Mouse (Mus musculus) neural tube, embryonic 15.5 days (tissue): Measurements from ENCODE around the gene Camk2d. TPM values are rescaled to one million over a fixed set of nuclear protein-coding genes. Genes with fewer than 3 reads are reported as not detected.

ENCODE experiments used
- ATAC-seq: fragments of 200-750 bp; cut with Nextera tagmentation; 2 replicates; pipeline ENCODE4 v1.8.0; 2017; ENCODE audit warnings: mild to moderate bottlenecking, moderate TSS enrichment, moderate library complexity; ENCODE audit not compliant: low FRiP score
- H3K27ac ChIP-seq: fragments of 300-500 bp; sonication (generic); replicated peaks from 2 replicates; pipeline ENCODE4 v1.5.1; 2015; ENCODE audit warnings: mild to moderate bottlenecking, inconsistent platforms
- H3K27me3 ChIP-seq: fragments of 300-500 bp; sonication (generic); replicated peaks from 2 replicates; pipeline ENCODE4 v1.6.1; 2015; ENCODE audit warnings: inconsistent platforms
- H3K36me3 ChIP-seq: fragments of 300-500 bp; sonication (generic); 2 replicates; pipeline ENCODE4 v1.6.1; 2015; ENCODE audit warnings: inconsistent platforms
- H3K4me1 ChIP-seq: fragments of 300-500 bp; sonication (generic); 2 replicates; pipeline ENCODE4 v1.6.1; 2015; ENCODE audit warnings: inconsistent platforms
- H3K4me2 ChIP-seq: fragments of 300-500 bp; sonication (generic); 2 replicates; pipeline ENCODE4 v1.6.1; 2015; ENCODE audit warnings: inconsistent platforms, mild to moderate bottlenecking, moderate library complexity
- H3K4me3 ChIP-seq: fragments of 300-500 bp; sonication (generic); replicated peaks from 2 replicates; pipeline ENCODE4 v1.5.1; 2015; ENCODE audit warnings: mild to moderate bottlenecking, inconsistent platforms
- H3K9ac ChIP-seq: fragments of 300-500 bp; sonication (generic); replicated peaks from 2 replicates; pipeline ENCODE4 v1.6.1; 2015; ENCODE audit warnings: mild to moderate bottlenecking, inconsistent platforms
- H3K9me3 ChIP-seq: fragments of 300-500 bp; sonication (generic); replicated peaks from 2 replicates; pipeline ENCODE4 v1.6.1; 2016; ENCODE audit warnings: inconsistent platforms
- WGBS: fragments of 180-500 bp; shearing (Covaris S2); methylation state at CpG from one replicate; pipeline ENCODE4 v1.1.7; 2015; ENCODE audit warnings: mixed read lengths; 5-methylcytosine and 5-hydroxymethylcytosine counted together
- polyA plus RNA-seq: library from polyadenylated mRNA; unstranded; fragments of >200 nt; fragmentation: Nextera tagmentation; extraction: Ambion mirVana; gene quantifications from 2 replicates; pipeline ENCODE4 v1.2.1, GENCODE M21; 2015

The Camk2d gene
- polyA plus RNA-seq, 1 experiment from 2014 or later = 134 TPM

DNA sequence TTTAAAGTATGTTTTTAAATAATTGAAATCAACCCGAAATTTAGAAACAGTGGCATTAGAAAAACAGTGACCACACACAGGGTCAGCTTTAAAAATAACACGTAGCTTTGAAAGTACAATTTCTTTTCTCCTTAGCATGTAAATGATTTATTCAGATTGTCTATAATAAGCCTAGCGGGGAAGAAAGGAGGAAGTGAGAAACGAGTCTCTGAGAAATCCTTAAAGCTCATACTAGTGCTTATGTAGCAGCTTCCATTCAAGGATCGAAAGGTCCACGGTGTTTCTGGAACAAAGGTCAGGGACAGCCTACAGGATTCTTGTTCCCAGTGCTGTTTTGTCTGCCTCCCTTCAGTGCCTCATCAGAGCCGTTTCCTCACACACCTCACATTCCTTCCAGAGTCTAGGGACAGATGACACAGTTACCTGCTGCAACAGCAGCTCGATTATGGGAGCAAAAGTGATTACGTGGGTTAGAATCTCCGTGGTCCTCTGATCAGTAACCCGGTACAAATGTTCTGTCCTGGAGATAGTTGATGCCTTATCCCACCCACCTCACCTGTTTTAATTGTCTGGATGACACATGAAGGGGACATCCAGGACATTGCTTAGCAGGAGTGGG lies 17.5 kb downstream of the Camk2d start:
- WGBS = 66% methylated on average over 11 of the region's 11 CpGs
- Histone ChIP-seq H3K9ac (no peak overlapping the region), H3K36me3 (peaks cover 7% of the 10 kb centered on the region; the same call in 1 of the 2 replicates), H3K4me2 (no peak overlapping the region), H3K27me3 (no peaks in the 10 kb centered on the region), H3K27ac (no peak overlapping the region), H3K4me1 (peaks cover 31% of the 10 kb centered on the region), H3K4me3 (no peak overlapping the region), H3K9me3 (no peaks in the 10 kb centered on the region)
- ATAC-seq = no peak

DNA sequence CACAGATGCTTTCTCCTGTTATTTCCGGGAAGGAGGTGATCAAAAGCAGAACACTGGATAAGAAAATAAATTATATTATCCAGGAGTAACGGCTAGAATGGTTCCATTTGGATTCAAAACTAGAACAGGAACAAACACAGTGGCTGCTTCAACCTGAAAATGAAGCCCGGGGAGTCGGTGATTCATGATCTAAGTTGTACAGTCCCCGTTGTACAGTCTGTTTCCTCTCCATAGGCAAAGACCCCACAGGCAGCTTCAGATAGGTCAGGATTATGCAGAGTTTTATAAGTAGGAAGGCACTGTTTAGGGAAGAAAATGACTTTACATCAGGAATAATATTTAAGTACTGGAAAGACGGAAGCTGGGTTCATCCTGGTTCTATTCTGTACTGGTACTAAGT lies 19.2 kb downstream of the Camk2d start:
- no peak overlapping the region for H3K9ac ChIP-seq
- 70% methylated on average over 6 of the region's 6 CpGs for WGBS
- H3K9me3 ChIP-seq = no peaks in the 10 kb centered on the region
- ATAC-seq = no peak
- peaks cover 10% of the 10 kb centered on the region; the same call in 1 of the 2 replicates for H3K36me3 ChIP-seq
- H3K4me1 ChIP-seq = peaks cover 18% of the 10 kb centered on the region
- H3K27ac ChIP-seq = no peak overlapping the region
- H3K27me3 ChIP-seq = no peaks in the 10 kb centered on the region
- no peak overlapping the region for H3K4me3 ChIP-seq
- no peak overlapping the region for H3K4me2 ChIP-seq

DNA sequence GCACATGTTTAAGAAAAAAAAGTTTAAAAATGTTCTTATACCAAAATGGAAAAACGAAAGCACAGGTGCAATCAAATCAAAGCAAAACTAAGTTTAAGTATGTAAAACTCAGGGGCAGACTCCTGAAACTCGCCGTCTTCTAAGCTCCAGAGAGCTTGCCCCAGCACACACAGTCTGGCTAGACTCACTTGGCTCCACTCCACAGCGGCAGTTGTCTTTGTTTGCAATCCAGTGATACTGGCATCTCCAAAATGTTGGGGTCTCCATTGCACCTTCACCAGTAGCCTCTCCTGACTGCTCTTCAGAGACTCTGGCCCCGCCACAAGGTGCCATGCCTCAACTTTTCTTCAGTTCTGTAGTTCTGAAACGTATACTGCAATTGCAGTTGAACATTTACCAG lies 24.1 kb downstream of the Camk2d start:
- Histone ChIP-seq H3K4me2 (no peak overlapping the region), H3K9me3 (no peaks in the 10 kb centered on the region), H3K27me3 (no peaks in the 10 kb centered on the region), H3K9ac (no peak overlapping the region), H3K27ac (no peak overlapping the region), H3K4me1 (peaks cover 6% of the 10 kb centered on the region; the same call in 1 of the 2 replicates), H3K4me3 (no peak overlapping the region), H3K36me3 (peaks cover 10% of the 10 kb centered on the region; the same call in 1 of the 2 replicates)
- ATAC-seq = no peak
- 94% methylated on average over 6 of the region's 6 CpGs for WGBS

DNA sequence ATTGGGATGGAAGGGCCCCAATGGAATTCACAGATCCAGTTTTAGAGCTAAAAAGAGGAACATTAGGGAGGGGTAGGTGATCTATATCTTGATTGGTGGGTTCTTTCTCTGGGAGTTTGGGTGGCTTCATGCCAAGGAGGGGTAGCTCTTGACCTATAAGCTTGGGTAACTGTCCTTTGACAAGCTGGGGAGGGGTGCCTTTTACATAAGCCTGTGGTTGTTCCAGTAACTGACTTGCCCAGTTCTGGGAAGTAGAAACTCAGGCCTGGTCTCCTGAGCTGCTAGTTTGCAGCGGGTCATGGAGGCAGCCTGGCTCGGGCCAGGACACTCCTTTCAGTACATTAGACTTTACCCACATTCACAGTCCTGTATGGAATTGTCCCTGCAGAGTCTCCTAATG lies 26.4 kb downstream of the Camk2d start:
- Histone ChIP-seq H3K27ac (no peak overlapping the region), H3K9ac (no peak overlapping the region)

DNA sequence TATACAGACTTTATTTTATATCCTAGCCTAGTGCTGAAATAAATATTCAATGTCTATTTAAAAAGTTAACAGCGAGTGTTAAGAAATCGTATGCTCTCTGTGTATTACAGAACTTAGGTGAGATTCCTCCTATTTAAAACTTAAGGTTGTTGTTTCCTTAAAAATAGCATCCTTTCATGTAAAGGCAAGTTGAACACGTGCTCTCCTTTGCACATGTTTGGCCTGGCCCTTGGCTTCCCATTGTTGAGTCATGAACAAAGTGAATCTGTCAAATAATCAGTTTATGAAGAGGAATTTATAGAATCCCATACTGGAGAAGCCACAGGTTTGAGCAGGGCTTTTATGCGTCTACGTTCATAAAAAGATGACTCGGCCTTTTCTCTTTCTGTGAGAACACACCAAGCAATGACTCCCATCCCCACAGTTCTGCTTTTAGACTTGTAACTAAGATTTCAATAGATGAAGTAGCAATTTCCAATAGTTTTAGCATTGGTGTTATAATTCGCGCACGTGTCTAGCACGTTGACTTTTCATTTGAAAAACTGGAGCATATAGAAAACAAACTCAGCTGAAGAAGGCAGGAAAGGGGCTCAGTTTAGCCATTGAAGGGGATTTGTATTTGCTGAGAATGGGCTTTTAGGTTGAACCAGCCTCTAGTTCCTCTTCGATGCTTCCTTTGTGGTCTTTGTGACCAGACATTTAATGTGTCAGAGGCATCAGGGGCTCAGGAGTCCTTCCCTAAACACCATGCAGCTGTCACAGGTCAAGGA lies 29.1 kb downstream of the Camk2d start:
- H3K27ac ChIP-seq = no peak overlapping the region
- ATAC-seq = no peak
- peaks cover 9% of the 10 kb centered on the region for H3K4me1 ChIP-seq
- no peaks in the 10 kb centered on the region for H3K27me3 ChIP-seq
- no peaks in the 10 kb centered on the region for H3K9me3 ChIP-seq
- H3K36me3 ChIP-seq = no peaks in the 10 kb centered on the region
- no peak overlapping the region for H3K4me2 ChIP-seq
- H3K4me3 ChIP-seq = no peak overlapping the region
- WGBS = 90% methylated on average over 11 of the region's 11 CpGs
- no peak overlapping the region for H3K9ac ChIP-seq

More for the DNA sequence above, 26.4 kb downstream of the Camk2d start:
- WGBS = 96% methylated on average over 2 of the region's 2 CpGs
- no peak for ATAC-seq
- no peak overlapping the region for H3K4me3 ChIP-seq
- H3K27me3 ChIP-seq = no peaks in the 10 kb centered on the region
- H3K9me3 ChIP-seq = no peaks in the 10 kb centered on the region
- no peak overlapping the region for H3K4me2 ChIP-seq
- H3K36me3 ChIP-seq = peaks cover 3% of the 10 kb centered on the region; the same call in 1 of the 2 replicates
- peaks cover 7% of the 10 kb centered on the region for H3K4me1 ChIP-seq

DNA sequence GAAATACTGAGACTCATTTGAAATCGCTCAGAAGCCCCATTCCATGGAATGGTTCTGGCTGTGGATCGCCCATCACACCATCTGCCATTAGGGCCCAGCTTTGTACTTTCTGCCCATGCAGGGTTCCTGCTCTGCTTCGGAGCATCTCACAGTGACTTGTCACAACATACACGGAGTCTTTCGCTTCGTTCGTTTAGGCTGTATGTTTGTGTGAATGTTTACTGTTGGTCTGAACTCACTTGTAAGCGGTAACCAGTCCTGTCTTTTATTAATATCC lies 29.6 kb downstream of the Camk2d start:
- no peak for ATAC-seq
- Histone ChIP-seq H3K36me3 (no peaks in the 10 kb centered on the region), H3K4me1 (peaks cover 13% of the 10 kb centered on the region), H3K27ac (no peak overlapping the region), H3K4me2 (no peak overlapping the region), H3K9ac (no peak overlapping the region), H3K4me3 (no peak overlapping the region), H3K9me3 (no peaks in the 10 kb centered on the region), H3K27me3 (no peaks in the 10 kb centered on the region)
- 92% methylated on average over 8 of the region's 8 CpGs for WGBS

DNA sequence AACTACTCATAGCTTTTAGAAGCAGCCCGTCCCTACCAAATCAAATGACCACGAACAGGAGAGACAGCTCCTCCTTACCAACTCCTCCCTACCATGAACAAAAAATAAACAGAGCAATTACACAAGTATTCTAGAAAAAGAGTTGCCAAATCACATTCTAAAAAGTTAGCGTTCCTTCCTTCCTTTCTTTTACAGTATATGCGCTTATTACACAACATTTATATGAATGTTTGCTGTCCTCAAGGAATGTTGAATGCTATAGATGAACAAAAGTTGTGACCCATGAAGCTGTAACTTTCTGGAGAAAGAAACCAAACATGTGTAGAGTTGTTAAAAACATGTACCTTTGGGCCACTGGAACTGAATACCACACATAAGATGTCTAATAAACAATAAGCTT lies 31.9 kb downstream of the Camk2d start:
- Histone ChIP-seq H3K4me2 (no peak overlapping the region), H3K9me3 (no peaks in the 10 kb centered on the region), H3K4me3 (no peak overlapping the region), H3K27ac (no peak overlapping the region), H3K27me3 (no peaks in the 10 kb centered on the region), H3K4me1 (peaks cover 10% of the 10 kb centered on the region), H3K9ac (no peak overlapping the region), H3K36me3 (no peaks in the 10 kb centered on the region)
- 98% methylated on average over 4 of the region's 4 CpGs for WGBS
- no peak for ATAC-seq

DNA sequence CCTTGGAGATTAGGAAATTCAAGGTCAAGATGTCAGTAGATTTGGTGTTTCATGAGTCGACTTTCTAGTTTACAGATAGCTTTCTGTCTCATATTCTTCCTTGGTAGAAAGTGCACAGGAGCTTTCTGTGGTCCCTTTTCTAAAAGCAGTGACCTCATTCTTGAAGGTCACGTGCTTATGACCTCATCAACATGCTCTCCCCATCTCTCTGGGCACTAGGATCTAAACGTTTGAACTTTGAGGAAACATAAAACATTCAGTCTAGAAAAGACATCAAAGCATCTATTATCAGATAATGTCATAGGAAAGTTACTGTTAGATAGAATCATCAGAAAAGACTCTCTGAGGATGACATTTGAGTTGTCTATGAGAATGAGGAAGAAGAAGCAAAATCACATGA lies 32.3 kb downstream of the Camk2d start:
- Histone ChIP-seq H3K4me2 (no peak overlapping the region), H3K27me3 (no peaks in the 10 kb centered on the region), H3K4me3 (no peak overlapping the region), H3K4me1 (peaks cover 10% of the 10 kb centered on the region), H3K36me3 (no peaks in the 10 kb centered on the region), H3K9me3 (no peaks in the 10 kb centered on the region), H3K9ac (no peak overlapping the region), H3K27ac (no peak overlapping the region)
- ATAC-seq = no peak
- 70% methylated on average over 3 of the region's 3 CpGs for WGBS

DNA sequence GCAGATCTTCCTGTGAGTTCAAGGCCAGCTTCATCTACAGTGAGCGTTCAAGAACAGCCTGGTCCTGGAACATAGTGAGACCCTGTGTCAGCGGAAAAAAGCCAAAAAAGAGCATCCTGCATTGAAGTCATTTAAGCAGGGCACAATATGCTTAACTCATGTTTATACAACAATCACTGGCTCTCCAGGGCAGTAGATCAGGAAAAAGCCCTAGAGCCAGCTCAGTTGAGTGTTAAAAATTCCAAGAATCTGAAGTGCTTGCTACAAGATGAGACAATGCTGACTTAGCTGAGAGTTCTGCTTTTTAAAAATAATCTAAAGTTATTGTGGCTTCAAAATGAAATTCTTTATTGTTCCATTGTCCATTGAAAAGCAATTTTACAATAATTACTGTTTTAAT lies 32.9 kb downstream of the Camk2d start:
- WGBS = 88% methylated on average over 2 of the region's 2 CpGs
- no peak for ATAC-seq
- no peaks in the 10 kb centered on the region for H3K9me3 ChIP-seq

DNA sequence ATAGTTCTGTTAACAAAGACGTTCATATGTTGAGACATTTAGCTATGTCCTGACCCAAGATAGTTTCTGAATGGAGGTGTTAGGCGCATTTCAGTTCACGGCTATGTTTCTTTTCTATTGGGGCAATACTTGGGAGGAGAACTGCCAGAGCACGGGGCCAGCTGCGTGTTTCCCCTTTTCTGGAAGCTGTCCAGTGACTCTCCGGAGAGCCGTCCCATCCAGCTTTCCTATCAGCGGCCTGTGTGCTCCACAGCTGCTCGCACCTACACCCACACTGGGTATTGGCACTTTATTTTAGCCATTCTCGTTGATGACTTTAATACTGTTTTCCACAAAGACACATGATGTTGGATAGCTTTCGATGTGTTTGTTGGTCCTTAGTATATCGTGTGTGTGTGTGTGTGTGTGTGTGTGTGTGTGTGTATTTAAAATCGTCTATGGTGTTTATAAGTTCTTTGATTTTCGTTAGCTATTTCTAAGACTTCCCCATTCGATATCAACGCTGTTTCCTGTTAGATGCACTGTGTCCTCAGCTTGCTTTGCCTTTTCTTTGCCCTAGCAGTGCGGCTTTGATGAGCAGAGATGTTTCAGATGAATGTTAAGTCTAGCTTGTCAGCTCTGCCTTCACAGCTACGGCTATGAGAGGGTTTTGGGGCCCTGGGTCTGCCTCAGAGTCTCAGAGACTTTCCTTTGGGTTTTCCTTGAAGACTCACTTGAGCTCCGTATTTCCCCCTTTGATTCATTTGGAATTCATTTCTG lies 34.2 kb downstream of the Camk2d start:
- peaks cover 10% of the 10 kb centered on the region for H3K4me1 ChIP-seq
- no peaks in the 10 kb centered on the region for H3K36me3 ChIP-seq
- H3K27ac ChIP-seq = no peak overlapping the region
- no peak overlapping the region for H3K4me3 ChIP-seq
- no peaks in the 10 kb centered on the region for H3K27me3 ChIP-seq
- no peak overlapping the region for H3K9ac ChIP-seq
- 71% methylated on average over 19 of the region's 19 CpGs for WGBS
- no peak overlapping the region for H3K4me2 ChIP-seq
- no peaks in the 10 kb centered on the region for H3K9me3 ChIP-seq
- no peak for ATAC-seq

More for the DNA sequence above, 32.9 kb downstream of the Camk2d start:
- no peak overlapping the region for H3K4me3 ChIP-seq
- no peaks in the 10 kb centered on the region for H3K27me3 ChIP-seq
- no peak overlapping the region for H3K27ac ChIP-seq
- H3K4me2 ChIP-seq = no peak overlapping the region
- peaks cover 10% of the 10 kb centered on the region for H3K4me1 ChIP-seq
- no peaks in the 10 kb centered on the region for H3K36me3 ChIP-seq
- H3K9ac ChIP-seq = no peak overlapping the region

DNA sequence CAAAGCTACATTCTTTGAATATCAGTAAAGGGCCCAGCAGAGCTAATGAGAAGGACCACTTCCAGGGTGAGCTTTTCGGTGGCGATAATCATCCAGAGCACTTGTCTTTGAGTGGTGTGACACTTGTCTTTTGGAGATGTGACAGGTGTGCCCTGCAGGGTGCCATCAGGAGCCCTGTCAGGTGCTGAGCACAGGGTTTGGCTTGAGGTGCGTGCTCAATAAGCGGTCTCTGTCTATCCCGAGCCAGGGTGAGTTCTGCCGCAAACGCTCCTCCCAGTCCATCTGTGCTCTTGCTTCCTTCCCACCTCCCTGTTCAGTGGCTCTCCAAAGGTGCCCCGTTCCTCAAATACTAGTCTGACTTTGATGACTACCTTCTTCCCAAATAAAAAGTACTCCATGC lies 35.5 kb downstream of the Camk2d start:
- no peak overlapping the region for H3K4me3 ChIP-seq
- no peak for ATAC-seq
- no peaks in the 10 kb centered on the region for H3K27me3 ChIP-seq
- WGBS = 87% methylated on average over 8 of the region's 8 CpGs
- H3K9me3 ChIP-seq = no peaks in the 10 kb centered on the region
- H3K4me1 ChIP-seq = peaks cover 7% of the 10 kb centered on the region; the same call in 1 of the 2 replicates
- H3K27ac ChIP-seq = no peak overlapping the region
- no peaks in the 10 kb centered on the region for H3K36me3 ChIP-seq
- H3K9ac ChIP-seq = no peak overlapping the region
- H3K4me2 ChIP-seq = no peak overlapping the region

DNA sequence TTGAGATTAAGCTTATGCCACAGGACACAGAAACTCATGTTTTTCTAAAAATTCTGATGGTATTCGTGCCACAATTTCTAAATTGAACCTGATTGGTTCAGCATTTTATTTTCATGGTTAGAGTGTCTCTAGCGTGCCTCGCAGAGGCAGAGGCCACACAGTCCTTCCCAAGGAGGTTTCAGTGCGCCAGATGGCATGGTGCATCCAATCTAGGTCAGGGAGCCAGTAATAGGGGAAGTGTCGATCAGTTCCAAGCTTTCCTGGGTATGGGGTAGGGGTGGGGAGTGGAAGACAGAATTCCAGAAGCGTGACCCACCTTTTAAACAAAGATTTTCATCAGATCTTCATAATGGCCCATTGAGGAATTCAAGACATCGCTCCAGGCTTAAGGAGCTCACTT lies 36.5 kb downstream of the Camk2d start:
- no peak overlapping the region for H3K4me2 ChIP-seq
- peaks cover 7% of the 10 kb centered on the region; the same call in 1 of the 2 replicates for H3K4me1 ChIP-seq
- H3K9ac ChIP-seq = no peak overlapping the region
- H3K4me3 ChIP-seq = no peak overlapping the region
- no peak overlapping the region for H3K27ac ChIP-seq
- no peaks in the 10 kb centered on the region for H3K27me3 ChIP-seq
- WGBS = 85% methylated on average over 7 of the region's 7 CpGs
- no peaks in the 10 kb centered on the region for H3K9me3 ChIP-seq
- no peak for ATAC-seq
- no peaks in the 10 kb centered on the region for H3K36me3 ChIP-seq
